Mouse (Mus musculus) stomach, embryonic 16.5 days (tissue): ENCODE results near the gene Olfr1115. TPM values are rescaled to one million over a fixed set of nuclear protein-coding genes. Genes with fewer than 3 reads are reported as not detected.
"Not testable (repeated sequence)": the region's sequence is repeated elsewhere in the genome, so short reads cannot be mapped to it uniquely, and the experiment has no call there.

Source experiments
- ATAC-seq: fragments of 200-750 bp; cut with Nextera tagmentation; 2 replicates; pipeline ENCODE4 v1.8.0; 2017; ENCODE audit warnings: moderate number of reproducible peaks, moderate TSS enrichment; ENCODE audit not compliant: insufficient read depth, low FRiP score
- H3K27ac ChIP-seq: fragments of 300-500 bp; sonication (generic); 2 replicates; pipeline ENCODE4 v1.5.1; 2014; ENCODE audit warnings: low read length
- H3K27me3 ChIP-seq: fragments of 300-500 bp; sonication (generic); 2 replicates; pipeline ENCODE4 v1.6.1; 2014; ENCODE audit warnings: low read length, control low read depth, mixed read lengths; ENCODE audit not compliant: control insufficient read depth, insufficient read depth
- H3K36me3 ChIP-seq: fragments of 300-500 bp; sonication (generic); 2 replicates; pipeline ENCODE4 v1.6.1; 2014; ENCODE audit warnings: low read length; ENCODE audit not compliant: control insufficient read depth, insufficient read depth
- H3K4me1 ChIP-seq: fragments of 300-500 bp; sonication (generic); 2 replicates; pipeline ENCODE4 v1.6.1; 2014; ENCODE audit warnings: low read length, control low read depth, mixed read lengths; ENCODE audit not compliant: control insufficient read depth, insufficient read depth
- H3K4me2 ChIP-seq: fragments of 300-500 bp; sonication (generic); 2 replicates; pipeline ENCODE4 v1.6.1; 2014; ENCODE audit warnings: low read depth, low read length, mixed read lengths
- H3K4me3 ChIP-seq: fragments of 300-500 bp; sonication (generic); replicated peaks from 2 replicates; pipeline ENCODE4 v1.5.1; 2014; ENCODE audit warnings: mild to moderate bottlenecking, low read length
- H3K9ac ChIP-seq: fragments of 300-500 bp; sonication (generic); 2 replicates; pipeline ENCODE4 v1.6.1; 2014; ENCODE audit warnings: low read length
- H3K9me3 ChIP-seq: fragments of 300-500 bp; sonication (generic); replicated peaks from 2 replicates; pipeline ENCODE4 v1.6.1; 2016; ENCODE audit warnings: low read length, control low read depth; ENCODE audit not compliant: control insufficient read depth
- WGBS: fragments of 180-500 bp; shearing (Covaris S2); extraction: QIAGEN DNeasy Blood & Tissue Kit; methylation state at CpG from one replicate; pipeline ENCODE4 v1.1.7; 2014; 5-methylcytosine and 5-hydroxymethylcytosine counted together
- microRNA-seq: library from miRNA; unstranded; fragments of <30 nt; microRNA quantifications from one replicate; pipeline ENCODE4, GENCODE M21; 2016
- polyA plus RNA-seq: library from polyadenylated mRNA; unstranded; fragments of >200 nt; fragmentation: Nextera tagmentation; extraction: Ambion mirVana; gene quantifications from 2 replicates; pipeline ENCODE4 v1.2.1, GENCODE M21; 2015

Gene Olfr1115
- not detected in 2 replicates for polyA plus RNA-seq

GRCm38 (mm10) chr2:87247713-87248112 lies at the start of gene Olfr1115:
Gene Olfr1115 (plus strand): TSS chr2:87248013.
- Histone ChIP-seq H3K4me3 (no peak within 1 kb of the TSS), H3K27ac (no peak within 1 kb of the TSS), H3K4me1 (no peaks in the 10 kb centered on the region), H3K4me2 (no peak within 1 kb of the TSS), H3K27me3 (no peaks in the 10 kb centered on the region), H3K9ac (no peak within 1 kb of the TSS), H3K9me3 (no peaks in the 10 kb centered on the region), H3K36me3 (no peaks in the 10 kb centered on the region)
- WGBS: 76% methylated on average over 2 of the region's 2 CpGs
- ATAC-seq: no peak

DNA sequence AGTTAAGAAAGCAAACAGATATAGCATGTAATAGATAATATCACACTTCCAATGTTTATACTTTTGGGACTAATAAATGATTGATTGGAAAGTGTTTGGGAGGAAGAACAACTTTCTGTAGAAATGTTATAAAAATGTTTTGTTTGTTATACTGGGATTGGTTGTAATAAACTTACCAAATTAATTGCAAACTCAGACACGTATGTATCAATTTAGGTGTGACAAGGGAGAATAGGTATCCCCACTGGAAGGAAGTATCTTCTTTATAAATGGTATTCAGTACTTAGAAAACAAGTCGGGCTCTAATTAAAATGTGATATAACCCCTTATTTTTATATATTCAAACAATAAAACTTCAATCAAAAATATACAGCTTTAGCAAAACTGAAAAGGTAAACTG lies 39.1 kb upstream of the Olfr1115 start, which contains the start of gene Olfr1113:
TSS of gene Olfr1113 (plus strand) at position 301 of the 400 bp plus-strand sequence.
- Histone ChIP-seq H3K9me3 (no peaks in the 10 kb centered on the region), H3K9ac (no peak within 1 kb of the TSS), H3K27me3 (no peaks in the 10 kb centered on the region), H3K4me2 (no peak within 1 kb of the TSS), H3K27ac (no peak within 1 kb of the TSS), H3K4me1 (no peaks in the 10 kb centered on the region), H3K36me3 (no peaks in the 10 kb centered on the region), H3K4me3 (no peak within 1 kb of the TSS)
- WGBS: 80% methylated on average over 2 of the region's 2 CpGs
- no peak for ATAC-seq

DNA sequence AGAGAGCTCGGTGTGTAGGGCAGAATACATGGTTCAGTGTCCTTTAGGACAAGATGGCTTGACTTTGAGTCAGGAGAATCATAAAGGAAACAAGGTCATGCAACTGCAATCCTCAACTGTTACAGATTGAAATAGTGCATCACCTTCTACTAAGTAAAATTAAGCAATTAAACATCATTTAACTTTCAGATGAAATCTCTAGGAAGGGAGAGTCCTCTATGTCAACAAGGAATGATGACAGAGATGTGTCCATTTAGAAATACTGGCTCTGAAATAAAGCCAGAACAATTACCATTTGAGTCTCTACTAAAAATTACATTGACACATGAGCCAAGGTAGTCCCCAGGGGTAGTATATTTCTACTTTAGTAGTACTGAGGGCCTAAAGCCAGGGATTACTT lies 19.4 kb downstream of the Olfr1115 start, which contains the start of gene Olfr1116:
TSS of gene Olfr1116 (plus strand) at position 301 of the 400 bp plus-strand sequence.
- Histone ChIP-seq H3K4me1 (no peaks in the 10 kb centered on the region), H3K27ac (no peak within 1 kb of the TSS), H3K9me3 (no peaks in the 10 kb centered on the region), H3K9ac (no peak within 1 kb of the TSS), H3K27me3 (no peaks in the 10 kb centered on the region), H3K4me3 (no peak within 1 kb of the TSS), H3K4me2 (no peak within 1 kb of the TSS), H3K36me3 (no peaks in the 10 kb centered on the region)
- 85% methylated on average over 1 of the region's 1 CpGs for WGBS
- no peak for ATAC-seq

DNA sequence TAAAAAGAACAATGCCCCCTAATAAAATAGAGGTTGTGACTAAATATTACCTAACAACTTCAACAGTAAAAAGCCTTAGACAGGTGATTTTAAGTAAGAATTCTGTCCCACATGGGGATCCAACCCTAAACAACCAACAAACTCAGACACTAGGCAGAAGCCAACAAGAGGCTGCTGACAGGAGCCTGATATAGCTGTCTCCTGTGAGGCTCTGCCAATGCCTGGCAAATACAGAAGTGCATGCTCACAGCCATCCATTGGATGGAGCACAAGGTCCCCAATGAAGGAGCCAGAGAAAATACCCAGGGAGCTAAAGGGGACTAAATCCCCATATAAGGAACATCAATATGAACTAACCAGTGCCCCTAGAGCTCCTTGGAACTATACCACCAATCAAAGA lies 46.2 kb downstream of the Olfr1115 start:
- not testable (repeated sequence) for ATAC-seq, H3K4me3 ChIP-seq, H3K9ac ChIP-seq, H3K4me1 ChIP-seq, H3K36me3 ChIP-seq, H3K27me3 ChIP-seq, H3K27ac ChIP-seq, H3K4me2 ChIP-seq, H3K9me3 ChIP-seq

Small RNA genes within 50 kb of the gene (microRNA-seq; reads per million reads assigned to microRNA genes)
- not detected for gene Gm27438

Other genes with a start within 250 kb of the Olfr1115 start
- not detected in 2 replicates for gene Olfr1102, start 249.6 kb upstream of the Olfr1115 start, polyA plus RNA-seq
- gene Olfr1104, start 220.9 kb upstream of the Olfr1115 start, polyA plus RNA-seq: not detected in 2 replicates
- not detected in 2 replicates for gene Olfr1105, start 211.5 kb upstream of the Olfr1115 start, polyA plus RNA-seq
- not detected in 2 replicates for gene Olfr1106, start 195.7 kb upstream of the Olfr1115 start, polyA plus RNA-seq
- not detected in 2 replicates for gene Olfr1107, start 172.2 kb upstream of the Olfr1115 start, polyA plus RNA-seq
- gene Olfr1109, start 152.0 kb upstream of the Olfr1115 start, polyA plus RNA-seq: not detected in 2 replicates
- gene Olfr259, start 133.4 kb upstream of the Olfr1115 start, polyA plus RNA-seq: not detected in 2 replicates
- not detected in 2 replicates for gene Olfr1110, start 107.7 kb upstream of the Olfr1115 start, polyA plus RNA-seq
- gene Olfr1111, start 95.4 kb upstream of the Olfr1115 start, polyA plus RNA-seq: not detected in 2 replicates
- not detected in 2 replicates for gene Olfr1112, start 60.2 kb upstream of the Olfr1115 start, polyA plus RNA-seq
- not detected in 2 replicates for gene Olfr1113, start 39.0 kb upstream of the Olfr1115 start, polyA plus RNA-seq
- not detected in 2 replicates for gene Olfr1116, start 19.5 kb downstream of the Olfr1115 start, polyA plus RNA-seq
- gene Olfr1118, start 59.6 kb downstream of the Olfr1115 start, polyA plus RNA-seq: not detected in 2 replicates
- gene Olfr1120, start 106.8 kb downstream of the Olfr1115 start, polyA plus RNA-seq: not detected in 2 replicates
- not detected in 2 replicates for gene Olfr1121, start 121.9 kb downstream of the Olfr1115 start, polyA plus RNA-seq
- not detected in 2 replicates for gene Olfr1122, start 137.8 kb downstream of the Olfr1115 start, polyA plus RNA-seq
- not detected in 2 replicates for gene Olfr1123, start 168.6 kb downstream of the Olfr1115 start, polyA plus RNA-seq
- 0.06 and 0.09 TPM in 2 replicates for gene Olfr1124, start 182.3 kb downstream of the Olfr1115 start, polyA plus RNA-seq
- gene Olfr1126, start 205.9 kb downstream of the Olfr1115 start, polyA plus RNA-seq: not detected in 2 replicates
- gene Pramel7, start 249.1 kb downstream of the Olfr1115 start, polyA plus RNA-seq: not detected in 2 replicates